Mouse (Mus musculus) G1E-ER4 (cell line): ENCODE data around the gene Gls. TPM values are rescaled to one million over a fixed set of nuclear protein-coding genes. Genes with fewer than 3 reads are reported as not detected.

Experiments used
- GATA1 ChIP-seq: IDR thresholded peaks from one replicate; pipeline ENCODE4 v1.8.0; 2012; ENCODE audit warnings: low read length, inconsistent platforms
- polyA plus RNA-seq: library from polyadenylated mRNA; stranded (reverse); fragments of >175 nt; gene quantifications from 2 replicates; pipeline ENCODE4 v1.2.3, GENCODE M21; 2012

The Gls gene
- polyA plus RNA-seq, 1 experiment: 200 TPM

DNA sequence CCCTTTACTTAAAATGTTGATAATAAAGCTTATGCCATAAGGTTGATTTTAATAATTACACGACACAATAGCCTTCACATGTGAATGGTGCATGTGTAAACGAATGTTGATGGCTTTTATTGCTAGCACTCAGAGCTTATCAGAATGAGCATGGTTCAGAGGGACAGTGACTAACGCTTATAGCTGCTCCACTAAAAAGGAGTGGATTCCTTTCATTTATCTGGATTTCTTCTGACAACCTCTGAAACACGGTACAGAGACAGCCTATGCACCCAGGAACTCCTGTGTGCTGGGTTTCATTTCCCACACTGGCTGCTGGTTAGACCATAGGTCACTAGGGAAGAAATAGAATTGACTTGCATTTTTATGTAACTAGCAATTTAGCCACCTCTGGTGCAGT is 23.2 kb upstream of the Gls start:
- TF ChIP-seq GATA1: no peak

GRCm38 (mm10) chr1:52254411-52254810 is 21.4 kb upstream of the Gls start:
- no peak for TF ChIP-seq GATA1

DNA sequence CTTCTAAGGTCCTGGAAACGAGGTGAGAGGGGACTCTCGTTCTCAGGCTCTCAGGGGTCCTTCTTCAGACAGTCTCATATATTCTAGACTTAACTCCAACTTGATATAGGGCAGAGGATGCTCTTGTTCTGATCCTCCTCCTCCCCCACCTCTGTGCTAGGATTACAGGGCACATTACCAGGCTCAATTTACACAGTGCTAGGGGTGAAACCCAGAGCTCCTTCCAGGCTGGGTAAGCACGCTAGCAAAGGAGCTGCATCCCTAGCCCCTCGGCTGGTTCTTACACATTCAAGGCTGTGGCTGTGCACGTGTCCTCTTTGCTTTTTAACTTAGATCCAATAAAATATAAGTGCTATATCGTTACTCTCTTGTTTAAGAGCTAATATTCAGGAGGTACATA is 20.4 kb upstream of the Gls start:
- TF ChIP-seq GATA1: no peak

DNA sequence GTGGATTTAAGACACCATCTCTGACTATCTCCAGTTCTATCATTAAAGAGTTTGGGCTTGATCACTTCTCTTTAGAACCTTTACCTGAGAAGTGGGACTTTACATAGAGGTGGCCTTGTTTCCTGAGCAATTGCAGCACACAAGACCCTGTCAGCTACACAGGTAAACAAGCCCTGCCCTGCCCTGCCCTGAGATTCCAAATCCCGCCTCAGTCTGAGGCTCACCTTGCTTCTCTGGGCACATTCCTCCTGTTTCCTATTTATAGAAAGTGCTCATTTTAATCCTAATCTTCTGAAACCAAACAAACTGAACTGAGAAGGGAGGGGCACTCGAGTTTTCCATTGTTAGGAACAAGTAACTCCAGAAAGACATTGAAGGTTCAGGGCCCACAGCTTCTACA is 19.4 kb upstream of the Gls start:
- no peak for TF ChIP-seq GATA1

DNA sequence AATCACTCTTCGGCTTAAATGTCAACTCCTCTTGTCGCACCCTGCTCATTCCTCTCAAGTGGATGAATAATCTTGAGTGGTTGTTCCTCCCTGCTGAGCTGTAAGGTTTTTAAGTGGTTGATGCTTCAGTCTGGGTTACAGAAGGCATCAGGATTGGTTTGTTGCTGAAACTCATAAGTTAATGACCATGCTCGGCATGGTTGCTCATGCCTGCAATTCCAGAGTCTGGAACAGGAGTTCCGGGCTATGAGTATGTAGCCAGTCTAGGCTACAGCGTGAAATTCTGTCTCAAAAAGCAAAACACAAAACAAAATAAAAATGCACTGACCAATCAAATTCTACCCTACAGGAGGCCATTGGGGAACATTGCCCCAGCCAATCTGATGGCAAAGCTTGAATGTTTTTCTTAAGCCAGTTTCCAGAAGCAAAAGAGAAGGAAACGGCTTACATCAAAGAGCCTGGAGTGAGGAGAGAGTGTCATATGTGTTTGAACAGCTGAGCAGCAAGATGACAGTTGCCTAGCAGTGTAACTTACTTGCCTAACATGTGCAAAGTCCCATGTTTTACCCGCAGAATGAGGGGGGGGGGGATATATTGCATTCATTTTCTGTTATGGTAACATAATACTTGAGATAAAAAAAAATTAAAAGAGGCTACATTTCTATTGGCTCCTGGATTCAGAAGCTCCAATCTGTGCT is 18.2 kb upstream of the Gls start:
- TF ChIP-seq GATA1: no peak

DNA sequence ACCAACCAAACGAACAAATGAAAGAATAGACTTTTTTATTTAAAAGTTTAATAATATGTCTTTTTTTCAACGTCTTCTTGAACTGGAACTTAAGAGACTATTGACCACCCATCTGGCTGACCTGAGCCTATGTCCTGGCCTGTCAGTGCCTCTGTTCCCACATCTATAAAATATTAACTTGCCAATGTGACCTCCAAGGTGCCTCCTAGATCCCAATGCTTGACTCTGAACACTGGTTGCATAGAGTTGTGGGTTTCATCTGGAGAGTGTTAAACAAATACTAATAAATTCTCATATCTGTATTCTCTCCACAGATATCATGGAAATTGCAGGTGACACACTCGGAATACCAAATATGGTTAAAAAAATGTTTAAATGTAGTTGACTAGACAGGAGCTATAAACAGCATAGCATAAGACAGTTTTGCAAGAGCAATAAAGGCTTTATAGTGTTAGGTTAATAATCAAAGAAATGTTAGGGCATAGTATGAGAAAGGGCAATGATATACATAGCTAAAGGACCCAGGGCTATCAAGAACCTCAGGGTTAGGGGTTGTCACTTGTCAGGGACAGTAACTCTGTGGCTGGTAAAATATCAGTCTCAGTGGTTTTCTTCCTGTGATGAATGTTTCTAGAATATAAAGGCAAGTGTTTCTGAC is 16.0 kb upstream of the Gls start:
- no peak for TF ChIP-seq GATA1

GRCm38 (mm10) chr1:52242270-52242669 is 9.2 kb upstream of the Gls start:
- no peak for TF ChIP-seq GATA1

DNA sequence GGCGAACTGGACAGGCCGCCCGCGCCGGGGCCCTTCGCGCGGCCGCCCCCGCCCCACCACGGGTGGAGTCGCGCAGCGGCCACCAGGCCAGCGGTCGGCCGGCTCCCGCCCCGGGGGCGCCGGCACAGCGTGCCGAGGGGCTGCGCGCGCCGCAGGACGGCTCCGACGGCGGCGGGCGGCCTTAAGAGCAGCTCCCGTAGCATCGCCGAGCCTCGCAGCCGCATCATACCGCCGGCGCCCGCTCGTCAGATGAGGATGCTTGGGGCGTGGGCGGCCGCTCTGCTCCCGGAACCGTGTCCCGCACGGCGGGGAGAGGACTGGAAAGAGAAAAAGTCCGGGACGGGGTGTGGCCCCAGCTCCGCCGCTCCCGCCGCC is 279 bp downstream of the Gls start:
- TF ChIP-seq GATA1: no peak

DNA sequence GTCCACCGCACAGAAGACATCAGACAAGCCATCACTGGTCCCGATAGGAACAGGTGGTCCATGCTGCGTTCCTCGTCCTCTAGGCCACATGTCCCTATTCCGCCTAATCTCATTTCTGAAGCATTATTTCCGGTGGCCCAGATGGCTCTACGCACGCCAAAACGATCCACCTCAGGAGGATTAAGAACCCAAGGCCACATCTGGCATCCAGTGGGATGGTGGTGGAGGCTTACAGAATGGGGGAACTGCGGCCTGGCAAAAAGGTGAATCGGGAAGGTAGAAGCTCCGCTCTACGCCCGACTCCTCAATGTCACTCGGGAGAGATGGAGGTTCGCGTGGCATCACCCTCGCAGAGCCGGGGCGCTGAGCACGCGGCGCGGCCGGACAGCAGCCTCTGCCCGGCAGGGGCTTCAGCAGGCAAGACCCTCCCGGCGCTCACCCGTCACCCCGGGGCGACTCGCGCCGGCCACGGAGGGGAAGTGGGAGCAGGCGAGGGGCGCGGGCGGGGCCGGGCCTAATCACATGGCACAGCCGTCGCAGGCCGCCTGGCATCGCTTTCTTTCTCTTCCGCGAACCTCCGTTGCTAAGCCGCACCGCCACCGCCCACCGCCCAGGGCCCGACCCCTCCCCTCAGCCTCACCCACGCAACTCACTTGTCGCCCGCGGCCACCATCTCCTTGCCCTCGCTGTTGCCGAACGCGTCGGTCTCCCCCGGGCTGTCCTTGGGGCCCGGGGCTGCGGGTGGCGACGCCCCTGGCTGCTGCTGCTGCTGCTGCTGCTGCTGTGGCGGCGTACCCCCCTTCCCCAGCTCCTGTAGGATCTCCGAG is 880 bp downstream of the Gls start:
- no peak for TF ChIP-seq GATA1

DNA sequence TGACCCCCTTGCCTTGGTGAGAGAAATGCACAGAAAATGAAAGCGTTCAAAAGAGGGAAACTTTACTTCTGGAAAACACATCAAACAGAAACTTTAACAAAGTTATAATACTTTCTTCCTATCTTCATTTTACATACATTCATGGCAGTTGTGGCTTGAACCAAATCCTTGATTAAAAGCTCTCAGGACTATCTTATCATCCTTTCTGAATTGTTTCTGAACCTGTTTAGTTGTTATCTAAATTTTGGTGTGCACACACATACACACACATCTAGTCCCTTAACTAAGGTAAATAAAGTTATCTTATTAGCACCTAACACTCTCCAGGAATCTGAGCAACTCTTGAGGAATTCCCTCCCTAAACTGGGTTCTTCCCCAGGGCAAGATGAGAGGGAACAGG is 2.6 kb downstream of the Gls start:
- peak; percentile 47 for TF ChIP-seq GATA1

DNA sequence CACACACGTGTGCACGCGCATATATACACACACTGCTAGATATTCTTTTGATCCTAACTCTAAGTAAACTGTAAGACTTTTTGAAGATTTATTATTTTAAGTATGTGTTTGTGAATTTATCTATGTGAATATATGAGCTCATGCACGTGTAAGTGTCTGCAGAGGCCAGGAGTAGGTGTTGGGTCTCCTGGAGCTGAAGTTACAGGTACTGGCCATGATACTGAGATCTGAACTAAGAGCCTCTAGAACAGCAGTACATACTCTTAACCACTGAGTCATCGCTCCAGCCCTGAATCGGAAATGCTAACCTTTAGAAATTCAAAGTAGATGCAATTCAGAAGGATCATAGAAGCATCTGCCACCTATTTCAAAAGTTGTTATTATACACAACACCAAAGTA is 4.9 kb downstream of the Gls start:
- no peak for TF ChIP-seq GATA1

- no peak for TF ChIP-seq GATA1
These were observed 6.6 kb downstream of the Gls start for GRCm38 (mm10) chr1:52226416-52226815.

- no peak for TF ChIP-seq GATA1
These were observed 16.3 kb downstream of the Gls start for GRCm38 (mm10) chr1:52216766-52217165.

DNA sequence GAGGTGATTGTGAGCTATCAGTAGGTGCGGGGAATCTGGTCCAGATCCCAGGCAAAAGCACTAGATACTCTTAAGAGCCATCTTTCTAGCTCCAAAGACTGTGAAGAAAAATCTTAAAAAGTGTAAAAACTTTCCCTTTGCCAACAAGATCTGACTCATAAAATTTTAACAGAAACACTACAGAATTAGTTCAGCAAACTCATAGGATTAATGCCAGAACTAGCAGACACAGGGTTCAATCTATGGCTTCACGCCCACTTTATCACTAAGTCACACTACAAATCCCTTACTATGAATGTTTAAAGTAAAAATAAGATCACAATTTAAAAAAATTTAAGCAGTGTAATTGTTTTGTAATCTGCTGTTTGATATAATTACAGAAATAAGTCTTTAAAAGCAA is 50.0 kb downstream of the Gls start:
- no peak for TF ChIP-seq GATA1

DNA sequence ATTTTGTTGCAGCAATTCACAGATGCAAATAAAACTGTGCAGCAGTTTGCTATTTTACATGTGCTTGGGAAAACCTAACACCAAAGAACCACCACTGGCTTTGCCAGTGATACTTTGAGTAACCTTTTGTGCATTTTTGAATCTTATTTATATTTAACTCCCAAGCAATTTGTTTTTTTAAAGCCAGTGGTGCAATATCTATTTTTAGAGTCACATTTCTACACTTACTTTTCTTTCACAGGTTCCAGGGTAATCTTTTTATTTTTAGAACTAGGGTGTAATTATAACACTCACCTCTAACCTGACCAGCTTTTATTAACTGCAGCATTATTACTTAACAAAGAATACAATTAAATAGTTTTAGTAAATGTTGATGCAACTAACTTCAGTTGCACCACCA is 51.0 kb downstream of the Gls start:
- no peak for TF ChIP-seq GATA1

- TF ChIP-seq GATA1: no peak
These were observed 53.0 kb downstream of the Gls start for GRCm38 (mm10) chr1:52179939-52180568.
